In genomic region chr17:88938153-88938681, GRCm38 (mm10) we compare ENCODE assay signal across 11 mouse cellular contexts.
DNase-seq lines count a peak whose midpoint lies in the region; ATAC-seq lines count a peak whose summit lies in the region.
"Had no signal": no experiment of that assay in that cellular context is flagged by ENCODE, and none has a peak within 500 bp of the region (broad histone marks: within the 10 kb centered on the region; RNA-seq: fewer than 3 reads in every experiment).

No protein-coding gene starts in this region.

- ATAC-seq in hindbrain, embryonic 11.5 days (ENCODE audit: low FRiP score): peak; percentile 92
- peak; percentile 84 for ATAC-seq in midbrain, embryonic 15.5 days (replicated peaks)
- ATAC-seq in intestine, embryonic 15.5 days: no peak
- ATAC-seq: intestine, postnatal 0 days had no signal

- no peak overlapping the region for H3K4me3 ChIP-seq in hindbrain, embryonic 11.5 days (ENCODE audit: low read depth, low read length)
- no peak overlapping the region for H3K4me3 ChIP-seq in midbrain, embryonic 15.5 days
- H3K4me3 ChIP-seq in intestine, embryonic 15.5 days (replicated peaks): no peak overlapping the region
- H3K4me3 ChIP-seq: heart, embryonic 12.5 days; limb, embryonic 15.5 days had no signal

- no peaks in the 10 kb centered on the region for H3K27me3 ChIP-seq in hindbrain, embryonic 11.5 days (ENCODE audit: control insufficient read depth, insufficient read depth, low read length)
- no peaks in the 10 kb centered on the region for H3K27me3 ChIP-seq in midbrain, embryonic 15.5 days (replicated peaks)
- H3K27me3 ChIP-seq in intestine, embryonic 15.5 days (replicated peaks): no peaks in the 10 kb centered on the region
- H3K27me3 ChIP-seq: heart, embryonic 12.5 days; limb, embryonic 15.5 days had no signal

- DNase-seq in R1 (ENCODE audit: low read depth, low spot score): peak; percentile 2
- DNase-seq in embryo, embryonic 9.5 days (ENCODE audit: extremely low spot score): peak; percentile 65
- peak; percentile 68 for DNase-seq in hindbrain, embryonic 11.5 days (ENCODE audit: low spot score)
- no peak for DNase-seq in cerebellum, adult 18-20 months
- DNase-seq in right cerebral cortex, postnatal 25 days: no peak
- DNase-seq: thymus, postnatal 4 days had no signal

- H3K9ac ChIP-seq in hindbrain, embryonic 11.5 days (ENCODE audit: low read depth, low read length): no peak overlapping the region
- no peak overlapping the region for H3K9ac ChIP-seq in midbrain, embryonic 15.5 days
- no peak overlapping the region for H3K9ac ChIP-seq in intestine, embryonic 15.5 days
- H3K9ac ChIP-seq: heart, embryonic 12.5 days; limb, embryonic 15.5 days had no signal

- H3K27ac ChIP-seq in hindbrain, embryonic 11.5 days (ENCODE audit: low read depth, low read length): peak overlapping the region; percentile 74
- peak overlapping the region; percentile 74 for H3K27ac ChIP-seq in midbrain, embryonic 15.5 days
- H3K27ac ChIP-seq in intestine, embryonic 15.5 days: no peak overlapping the region
- H3K27ac ChIP-seq: limb, embryonic 15.5 days had no signal

- H3K9me3 ChIP-seq in hindbrain, embryonic 11.5 days (ENCODE audit: control insufficient read depth, low read length): peaks cover 2% of the 10 kb centered on the region; the same call in 1 of the 2 replicates
- no peaks in the 10 kb centered on the region for H3K9me3 ChIP-seq in midbrain, embryonic 15.5 days
- no peaks in the 10 kb centered on the region for H3K9me3 ChIP-seq in intestine, embryonic 15.5 days
- H3K9me3 ChIP-seq: heart, embryonic 12.5 days; limb, embryonic 15.5 days had no signal

- WGBS in hindbrain, embryonic 11.5 days: 4% methylated on average over 4 of the region's 4 CpGs
- under 1% methylated on average over 4 of the region's 4 CpGs for WGBS in midbrain, embryonic 15.5 days
- 26% methylated on average over 4 of the region's 4 CpGs for WGBS in intestine, embryonic 15.5 days

- H3K4me2 ChIP-seq in hindbrain, embryonic 11.5 days (replicated peaks; ENCODE audit: low read depth, low read length): no peak overlapping the region
- H3K4me2 ChIP-seq in midbrain, embryonic 15.5 days: 0 out of 2 replicates have a peak overlapping the region, but pooled peaks have one; percentile 0
- H3K4me2 ChIP-seq in intestine, embryonic 15.5 days (replicated peaks): no peak overlapping the region
- H3K4me2 ChIP-seq: heart, embryonic 12.5 days; limb, embryonic 15.5 days had no signal

- no peaks in the 10 kb centered on the region for H3K36me3 ChIP-seq in hindbrain, embryonic 11.5 days (ENCODE audit: control insufficient read depth, insufficient read depth, low read length)
- H3K36me3 ChIP-seq in midbrain, embryonic 15.5 days (replicated peaks): no peaks in the 10 kb centered on the region
- no peaks in the 10 kb centered on the region for H3K36me3 ChIP-seq in intestine, embryonic 15.5 days
- H3K36me3 ChIP-seq: heart, embryonic 12.5 days; limb, embryonic 15.5 days had no signal

- 0 out of 2 replicates have a peak, but pooled peaks cover 2% of the 10 kb centered on the region for H3K4me1 ChIP-seq in hindbrain, embryonic 11.5 days (replicated peaks; ENCODE audit: control insufficient read depth, insufficient read depth, low read length)
- H3K4me1 ChIP-seq in midbrain, embryonic 15.5 days: peaks cover 25% of the 10 kb centered on the region
- no peaks in the 10 kb centered on the region for H3K4me1 ChIP-seq in intestine, embryonic 15.5 days (replicated peaks)
- H3K4me1 ChIP-seq: limb, embryonic 15.5 days had no signal

Comparison
In these comparisons a context has a peak if more than half of its experiments do, and no peak if none do; other contexts are left out.
1. DNase-seq: peak in R1 (single experiment), embryo, embryonic 9.5 days (single experiment) and hindbrain, embryonic 11.5 days (single experiment); none in cerebellum, adult 18-20 months (0 of 2) and right cerebral cortex, postnatal 25 days (single experiment).